Mouse (Mus musculus): ENCODE results near the gene Olfr1408.

Olfr1408 gene

DNA sequence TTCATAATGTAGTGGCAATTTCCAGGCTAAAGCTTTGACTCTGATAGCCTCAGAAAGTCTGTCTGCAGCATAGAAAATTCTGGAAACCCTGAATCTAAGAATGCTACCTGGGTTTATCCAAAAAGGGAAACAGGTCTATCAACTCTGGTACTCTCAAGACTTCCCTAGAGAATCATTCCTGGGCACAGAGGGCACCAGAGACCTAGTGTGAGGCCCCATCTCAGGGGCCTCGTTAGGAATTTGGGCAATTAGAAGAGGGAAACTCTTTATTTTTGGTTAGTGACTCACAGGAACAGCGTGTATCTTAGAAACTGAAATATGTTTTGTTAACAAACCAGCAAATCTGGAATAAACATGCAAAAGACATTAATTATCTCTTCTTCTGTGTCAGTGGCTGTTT is at the start of gene Olfr1408:
Olfr1408 (minus strand) TSS at position 101 of the 400 bp plus-strand sequence.
- DNase-seq = no peak

DNA sequence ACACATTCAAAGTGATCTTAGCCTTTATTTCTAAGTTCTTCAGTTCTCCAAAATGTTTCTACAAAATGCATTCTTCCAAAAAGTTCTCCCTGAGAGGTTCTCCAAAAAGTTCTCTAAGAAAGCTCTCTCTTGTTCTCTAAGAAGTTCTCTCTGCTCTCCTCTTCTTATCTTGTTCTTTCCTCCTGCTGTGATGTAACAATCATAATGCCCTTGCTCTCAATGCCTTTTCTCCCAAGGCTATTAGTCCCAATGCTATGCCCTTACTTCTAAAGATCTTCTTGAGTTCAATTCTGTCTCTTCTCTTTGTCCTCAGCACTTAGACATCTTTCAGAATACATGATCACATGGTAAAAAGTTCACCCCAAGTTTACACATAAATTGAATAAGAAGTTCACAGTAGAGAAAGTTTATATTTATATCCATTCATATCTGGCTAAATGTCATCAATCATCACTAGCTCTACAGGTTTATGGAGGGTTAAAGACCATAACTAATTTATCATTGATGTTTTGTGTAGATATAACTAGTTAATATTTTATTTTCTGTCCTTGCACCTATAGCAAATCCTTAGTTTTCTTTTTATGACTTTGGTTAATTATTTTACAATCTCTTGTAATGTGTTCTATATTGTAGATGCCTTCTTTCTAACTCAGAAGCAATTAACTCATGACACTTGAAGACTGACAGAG is 37.1 kb upstream of the Olfr1408 start:
- no peak for DNase-seq

Measured in cerebellum, adult 9-11 months (tissue).